Mouse (Mus musculus): ENCODE measurements around the gene Safb.

The Safb gene

GRCm38 (mm10) chr17:56584257-56585130 lies at the start of gene Safb, which contains the start of gene Safb2:
Safb (plus strand) TSS chr17:56584825.
Safb2 (minus strand) TSS chr17:56584585.
- peak; percentile 98 for DNase-seq (ENCODE audit: low spot score in 2 of 2)

- DNase-seq (ENCODE audit: low spot score in 2 of 2), result no peak
Measured at GRCm38 (mm10) chr17:56536192-56536591, 48.4 kb upstream of the Safb start.

- no peak for DNase-seq (ENCODE audit: low spot score in 2 of 2)
Measured at GRCm38 (mm10) chr17:56536874-56537273, 47.8 kb upstream of the Safb start.

- no peak for DNase-seq (ENCODE audit: low spot score in 2 of 2)
Measured at GRCm38 (mm10) chr17:56537912-56538311, 46.7 kb upstream of the Safb start.

GRCm38 (mm10) chr17:56540562-56540975 lies 44.1 kb upstream of the Safb start:
- no peak for DNase-seq (ENCODE audit: low spot score in 2 of 2)

- no peak for DNase-seq (ENCODE audit: low spot score in 2 of 2)
Measured at GRCm38 (mm10) chr17:56542736-56543135, 41.9 kb upstream of the Safb start.

- no peak for DNase-seq (ENCODE audit: low spot score in 2 of 2)
Measured at GRCm38 (mm10) chr17:56543684-56544224, 40.9 kb upstream of the Safb start.

GRCm38 (mm10) chr17:56544699-56545387 lies 39.8 kb upstream of the Safb start:
- DNase-seq (ENCODE audit: low spot score in 2 of 2), result no peak

GRCm38 (mm10) chr17:56545945-56546344 lies 38.7 kb upstream of the Safb start:
- no peak for DNase-seq (ENCODE audit: low spot score in 2 of 2)

GRCm38 (mm10) chr17:56546576-56546975 lies 38.0 kb upstream of the Safb start:
- DNase-seq (ENCODE audit: low spot score in 2 of 2), result no peak

GRCm38 (mm10) chr17:56547116-56547845 lies 37.3 kb upstream of the Safb start:
- DNase-seq (ENCODE audit: low spot score in 2 of 2), result no peak

- DNase-seq (ENCODE audit: low spot score in 2 of 2), result no peak
Measured at GRCm38 (mm10) chr17:56547846-56548604, 36.6 kb upstream of the Safb start.

GRCm38 (mm10) chr17:56548605-56549105 lies 36.0 kb upstream of the Safb start:
- DNase-seq (ENCODE audit: low spot score in 2 of 2), result no peak

GRCm38 (mm10) chr17:56550784-56551475 lies 33.7 kb upstream of the Safb start:
- no peak for DNase-seq (ENCODE audit: low spot score in 2 of 2)

- DNase-seq (ENCODE audit: low spot score in 2 of 2), result no peak
Measured at GRCm38 (mm10) chr17:56551841-56552581, 32.6 kb upstream of the Safb start.

- peak in 1 of 2 experiments; percentile 83 for DNase-seq (ENCODE audit: low spot score in 2 of 2)
Measured at GRCm38 (mm10) chr17:56552781-56553363, 31.8 kb upstream of the Safb start.

- no peak for DNase-seq (ENCODE audit: low spot score in 2 of 2)
Measured at GRCm38 (mm10) chr17:56554122-56554551, 30.5 kb upstream of the Safb start, which contains the start of gene Gm20219. Gm20219 (minus strand) TSS chr17:56554387.

- peak in 1 of 2 experiments; percentile 68 for DNase-seq (ENCODE audit: low spot score in 2 of 2)
Measured at GRCm38 (mm10) chr17:56558448-56558847, 26.2 kb upstream of the Safb start.

- no peak for DNase-seq (ENCODE audit: low spot score in 2 of 2)
Measured at GRCm38 (mm10) chr17:56559386-56559785, 25.2 kb upstream of the Safb start.
